10 mouse cellular contexts compared by ENCODE assay signal in genomic region chr2:168019201-168019715, GRCm38 (mm10). TPM values are rescaled to one million over a fixed set of nuclear protein-coding genes. Genes with fewer than 3 reads are reported as not detected.
DNase-seq lines count a peak whose midpoint lies in the region; ATAC-seq lines count a peak whose summit lies in the region.
"Had no signal": no experiment of that assay in that cellular context is flagged by ENCODE, and none has a peak within 500 bp of the region (broad histone marks: within the 10 kb centered on the region; RNA-seq: fewer than 3 reads in every experiment).

No protein-coding gene starts in this region.

- no peak overlapping the region for H3K4me2 ChIP-seq in hindbrain, embryonic 16.5 days (ENCODE audit: low read length)
- no peak overlapping the region for H3K4me2 ChIP-seq in hindbrain, embryonic 13.5 days

- peak; percentile 85 for ATAC-seq in hindbrain, embryonic 16.5 days
- no peak for ATAC-seq in hindbrain, embryonic 13.5 days (ENCODE audit: low FRiP score)

- no peaks in the 10 kb centered on the region; the same call in none of the 2 replicates for H3K4me1 ChIP-seq in hindbrain, embryonic 16.5 days (ENCODE audit: control insufficient read depth, insufficient read depth, low read depth, low read length)
- H3K4me1 ChIP-seq in hindbrain, embryonic 13.5 days (replicated peaks) = peaks cover 13% of the 10 kb centered on the region

- no peaks in the 10 kb centered on the region for H3K27me3 ChIP-seq in hindbrain, embryonic 16.5 days (replicated peaks; ENCODE audit: control insufficient read depth, insufficient read depth, low read length)
- 0 out of 2 replicates have a peak, but pooled peaks cover 3% of the 10 kb centered on the region for H3K27me3 ChIP-seq in hindbrain, embryonic 13.5 days

- H3K9ac ChIP-seq in hindbrain, embryonic 16.5 days (ENCODE audit: low read depth, low read length) = 0 out of 2 replicates have a peak overlapping the region, but pooled peaks have one; percentile 8
- H3K9ac ChIP-seq in hindbrain, embryonic 13.5 days = no peak overlapping the region
- H3K9ac ChIP-seq: liver, embryonic 14.5 days had no signal

- H3K36me3 ChIP-seq in hindbrain, embryonic 16.5 days (ENCODE audit: control insufficient read depth, insufficient read depth, low read length) = no peaks in the 10 kb centered on the region
- H3K36me3 ChIP-seq in hindbrain, embryonic 13.5 days = no peaks in the 10 kb centered on the region

- WGBS in hindbrain, embryonic 16.5 days = 55% methylated on average over 9 of the region's 9 CpGs
- WGBS in hindbrain, embryonic 13.5 days = 75% methylated on average over 9 of the region's 9 CpGs

- H3K27ac ChIP-seq in hindbrain, embryonic 16.5 days (ENCODE audit: low read depth, low read length) = peak overlapping the region; percentile 3; the same call in 1 of the 2 replicates
- no peak overlapping the region for H3K27ac ChIP-seq in hindbrain, embryonic 13.5 days
- H3K27ac ChIP-seq: liver, embryonic 14.5 days had no signal

- DNase-seq in adrenal gland, postnatal 25 days = peak; percentile 61
- DNase-seq in heart, adult 18-20 months = peak; percentile 73 to 78
- peak; percentile 86 for DNase-seq in kidney, postnatal 10 days
- peak; percentile 35 for DNase-seq in right cerebral cortex, postnatal 14 days
- no peak for DNase-seq in spleen, postnatal 4 days (ENCODE audit: low spot score in 2 of 2)
- DNase-seq in thymus, postnatal 0 days (ENCODE audit: low spot score) = no peak

- no peaks in the 10 kb centered on the region for H3K9me3 ChIP-seq in hindbrain, embryonic 16.5 days (ENCODE audit: control insufficient read depth, low read length)
- no peaks in the 10 kb centered on the region for H3K9me3 ChIP-seq in hindbrain, embryonic 13.5 days

- no peak overlapping the region for H3K4me3 ChIP-seq in hindbrain, embryonic 16.5 days (ENCODE audit: low read length)
- H3K4me3 ChIP-seq in hindbrain, embryonic 13.5 days = no peak overlapping the region

RNA-seq across cellular contexts. Expression of gene Ripor3, which starts 8.8 kb away (rescaled TPM):
- polyA plus RNA-seq in hindbrain, embryonic 16.5 days (2015; fragmentation: Nextera tagmentation; extraction: Ambion mirVana) = 0.19 and 0.70 TPM in 2 replicates
- 0.26 and 0.31 TPM in 2 replicates for polyA plus RNA-seq in hindbrain, embryonic 13.5 days (2015; fragmentation: Nextera tagmentation; extraction: Ambion mirVana)
- total RNA-seq in adrenal gland, postnatal 25 days (2021) = 2.1 and 2.8 TPM in 2 replicates
- under 1 TPM; 0.35 to 0.67 TPM for total RNA-seq in heart, adult 18-20 months (2021)
- polyA plus RNA-seq in thymus, postnatal 0 days (2015; fragmentation: Nextera tagmentation; extraction: Ambion mirVana) = 0.18 and 0.30 TPM in 2 replicates
- total RNA-seq: MEL had no signal

Comparison
In these comparisons a context has a peak if more than half of its experiments do, and no peak if none do; other contexts are left out.
1. DNase-seq: peak in adrenal gland, postnatal 25 days (single experiment), heart, adult 18-20 months (2 of 2), kidney, postnatal 10 days (single experiment) and right cerebral cortex, postnatal 14 days (single experiment); none in spleen, postnatal 4 days (0 of 2) and thymus, postnatal 0 days (single experiment).